Mouse (Mus musculus): ENCODE data around the gene Hic1. TPM values are rescaled to one million over a fixed set of nuclear protein-coding genes. Genes with fewer than 3 reads are reported as not detected.

Hic1 gene
- polyA plus RNA-seq, 1 experiment from 2014 or later = 3.4 TPM

- H3K9ac ChIP-seq = no peak overlapping the region
- no peaks in the 10 kb centered on the region for H3K27me3 ChIP-seq
- no peaks in the 10 kb centered on the region for H3K9me3 ChIP-seq
- no peak overlapping the region for H3K4me2 ChIP-seq
- H3K27ac ChIP-seq = no peak overlapping the region
- no peak overlapping the region for H3K4me3 ChIP-seq
- peaks cover 2% of the 10 kb centered on the region; the same call in 1 of the 2 replicates for H3K36me3 ChIP-seq
- no peak for ATAC-seq (ENCODE audit: low FRiP score)
- no peaks in the 10 kb centered on the region for H3K4me1 ChIP-seq (replicated peaks)
- WGBS = 93% methylated on average over 2 of the region's 2 CpGs
Observed at GRCm38 (mm10) chr11:75119298-75119697, 50.0 kb downstream of the Hic1 start.

GRCm38 (mm10) chr11:75118141-75118540 is 51.2 kb downstream of the Hic1 start:
- Histone ChIP-seq H3K27me3 (no peaks in the 10 kb centered on the region), H3K36me3 (peaks cover 2% of the 10 kb centered on the region; the same call in 1 of the 2 replicates), H3K4me1 (replicated peaks) (no peaks in the 10 kb centered on the region), H3K9me3 (no peaks in the 10 kb centered on the region), H3K4me2 (no peak overlapping the region), H3K9ac (no peak overlapping the region), H3K27ac (no peak overlapping the region), H3K4me3 (no peak overlapping the region)
- no peak for ATAC-seq (ENCODE audit: low FRiP score)
- WGBS = 92% methylated on average over 2 of the region's 2 CpGs

GRCm38 (mm10) chr11:75116379-75116778 is 52.9 kb downstream of the Hic1 start:
- Histone ChIP-seq H3K36me3 (peaks cover 2% of the 10 kb centered on the region; the same call in 1 of the 2 replicates), H3K9ac (no peak overlapping the region), H3K4me3 (no peak overlapping the region), H3K27ac (no peak overlapping the region), H3K9me3 (no peaks in the 10 kb centered on the region), H3K4me1 (replicated peaks) (no peaks in the 10 kb centered on the region), H3K4me2 (no peak overlapping the region), H3K27me3 (no peaks in the 10 kb centered on the region)
- WGBS = 89% methylated on average over 6 of the region's 6 CpGs
- no peak for ATAC-seq (ENCODE audit: low FRiP score)

MicroRNAs within 50 kb of the gene (microRNA counts, 519-probe panel; counts per million panel counts)
- microRNA mmu-miR-132 (4,119 counts per million, percentile 66 among the panel's probes with 10 or more counts), microRNA mmu-miR-212 (51.3 counts per million)

Small RNAs within 50 kb of the gene (microRNA-seq; reads per million reads assigned to microRNA genes)
- gene Mir132 (624 reads per million, percentile 73 among the genes with 10 or more reads in this experiment), gene Mir212 (42.8 reads per million, percentile 39 among the genes with 10 or more reads in this experiment)

Other genes with a start within 250 kb of the Hic1 start
- 17.8 and 18.4 TPM in 2 replicates for gene Smg6, start 243.7 kb downstream of the Hic1 start, polyA plus RNA-seq (2015; fragmentation: Nextera tagmentation; extraction: Ambion mirVana)
- 34.1 and 34.4 TPM in 2 replicates for gene Srr, start 243.6 kb downstream of the Hic1 start, polyA plus RNA-seq (2015; fragmentation: Nextera tagmentation; extraction: Ambion mirVana)
- gene Ovca2, start 9.3 kb upstream of the Hic1 start, polyA plus RNA-seq (2015; fragmentation: Nextera tagmentation; extraction: Ambion mirVana) = 17.0 and 18.2 TPM in 2 replicates
- gene Dph1, start 21.7 kb upstream of the Hic1 start, polyA plus RNA-seq (2015; fragmentation: Nextera tagmentation; extraction: Ambion mirVana) = 14.4 and 15.5 TPM in 2 replicates
- gene Rtn4rl1, start 24.3 kb upstream of the Hic1 start, polyA plus RNA-seq (2015; fragmentation: Nextera tagmentation; extraction: Ambion mirVana) = 6.2 and 8.0 TPM in 2 replicates
- gene Rpa1, start 178.8 kb upstream of the Hic1 start, polyA plus RNA-seq (2015; fragmentation: Nextera tagmentation; extraction: Ambion mirVana) = 58.8 and 63.6 TPM in 2 replicates
- gene Smyd4, start 178.9 kb upstream of the Hic1 start, polyA plus RNA-seq (2015; fragmentation: Nextera tagmentation; extraction: Ambion mirVana) = 16.9 and 17.6 TPM in 2 replicates